Mouse (Mus musculus): Measurements from ENCODE around the gene Dpf3.
A peak's percentile ranks its signal among the peaks of the same experiment; 100 is the strongest.

Gene Dpf3

GRCm38 (mm10) chr12:83487476-83487991 lies at the start of gene Dpf3:
Gene Dpf3, minus strand, starts transcription at chr12:83487716.
- peak; percentile 84 to 87 for DNase-seq

GRCm38 (mm10) chr12:83536039-83536438 lies 48.5 kb upstream of the Dpf3 start:
- no peak for DNase-seq

- no peak for DNase-seq
These were observed 47.9 kb upstream of the Dpf3 start for GRCm38 (mm10) chr12:83535428-83535827.

GRCm38 (mm10) chr12:83534190-83534589 lies 46.7 kb upstream of the Dpf3 start:
- no peak for DNase-seq

GRCm38 (mm10) chr12:83532966-83533365 lies 45.5 kb upstream of the Dpf3 start:
- no peak for DNase-seq

GRCm38 (mm10) chr12:83531992-83532391 lies 44.5 kb upstream of the Dpf3 start:
- DNase-seq: no peak

GRCm38 (mm10) chr12:83528665-83529064 lies 41.1 kb upstream of the Dpf3 start:
- no peak for DNase-seq

GRCm38 (mm10) chr12:83527816-83528215 lies 40.3 kb upstream of the Dpf3 start:
- no peak for DNase-seq

- DNase-seq: no peak
These were observed 38.5 kb upstream of the Dpf3 start for GRCm38 (mm10) chr12:83525822-83526544.

GRCm38 (mm10) chr12:83524329-83524728 lies 36.8 kb upstream of the Dpf3 start:
- no peak for DNase-seq

- DNase-seq: no peak
These were observed 36.4 kb upstream of the Dpf3 start for GRCm38 (mm10) chr12:83523892-83524291.

GRCm38 (mm10) chr12:83523056-83523455 lies 35.5 kb upstream of the Dpf3 start:
- DNase-seq: no peak

- no peak for DNase-seq
These were observed 33.6 kb upstream of the Dpf3 start for GRCm38 (mm10) chr12:83521083-83521482.

- peak; percentile 98 to 99 for DNase-seq
These were observed 32.9 kb upstream of the Dpf3 start, which contains the start of gene Dcaf4 for GRCm38 (mm10) chr12:83520311-83520890. Gene Dcaf4, plus strand, starts transcription at chr12:83520466.

GRCm38 (mm10) chr12:83517580-83517979 lies 30.1 kb upstream of the Dpf3 start:
- DNase-seq: no peak

GRCm38 (mm10) chr12:83514216-83514615 lies 26.7 kb upstream of the Dpf3 start:
- no peak for DNase-seq

- DNase-seq: no peak
These were observed 25.7 kb upstream of the Dpf3 start for GRCm38 (mm10) chr12:83513185-83513584.

- DNase-seq: no peak
These were observed 25.3 kb upstream of the Dpf3 start for GRCm38 (mm10) chr12:83512783-83513182.

GRCm38 (mm10) chr12:83510586-83510985 lies 23.1 kb upstream of the Dpf3 start:
- DNase-seq: no peak

- DNase-seq: no peak
These were observed 19.0 kb upstream of the Dpf3 start for GRCm38 (mm10) chr12:83506543-83506942.

GRCm38 (mm10) chr12:83502190-83502589 lies 14.7 kb upstream of the Dpf3 start:
- DNase-seq: peak in 1 of 2 experiments; percentile 13

GRCm38 (mm10) chr12:83499256-83499655 lies 11.7 kb upstream of the Dpf3 start:
- no peak for DNase-seq

GRCm38 (mm10) chr12:83497959-83498358 lies 10.4 kb upstream of the Dpf3 start:
- no peak for DNase-seq

GRCm38 (mm10) chr12:83496736-83497135 lies 9.2 kb upstream of the Dpf3 start:
- DNase-seq: no peak

Data from thymus, postnatal 36 days (tissue).